Mouse (Mus musculus) cerebellum, postnatal 4 days (tissue): Measurements from ENCODE around the gene Adrb1.

Source experiments
- DNase-seq, 2 experiments: peaks; one replicate each; pipeline ENCODE4 v3.0.0; 2022; ENCODE audit warnings: low spot score in 2 of 2, mixed read lengths in 1 of 2

The Adrb1 gene

GRCm38 (mm10) chr19:56703238-56704097 lies 18.5 kb upstream of the Adrb1 start:
- no peak for DNase-seq

GRCm38 (mm10) chr19:56705026-56705675 lies 16.8 kb upstream of the Adrb1 start:
- DNase-seq, result no peak

GRCm38 (mm10) chr19:56708794-56709193 lies 13.2 kb upstream of the Adrb1 start:
- no peak for DNase-seq

GRCm38 (mm10) chr19:56710131-56710905 lies 11.7 kb upstream of the Adrb1 start:
- no peak for DNase-seq

GRCm38 (mm10) chr19:56713613-56714012 lies 8.4 kb upstream of the Adrb1 start:
- DNase-seq, result no peak

- no peak for DNase-seq
Measured at GRCm38 (mm10) chr19:56714661-56715170, 7.3 kb upstream of the Adrb1 start.

- no peak for DNase-seq
Measured at GRCm38 (mm10) chr19:56718046-56718445, 4.0 kb upstream of the Adrb1 start.

GRCm38 (mm10) chr19:56720882-56721281 lies 1.1 kb upstream of the Adrb1 start:
- DNase-seq, result no peak

GRCm38 (mm10) chr19:56722291-56722707 lies 300 bp downstream of the Adrb1 start:
- no peak for DNase-seq

- DNase-seq, result peak in 1 of 2 experiments; percentile 20
Measured at GRCm38 (mm10) chr19:56722711-56723330, 822 bp downstream of the Adrb1 start.

GRCm38 (mm10) chr19:56723331-56724125 lies 1.5 kb downstream of the Adrb1 start:
- peak in 1 of 2 experiments; percentile 11 for DNase-seq

GRCm38 (mm10) chr19:56724126-56724597 lies 2.2 kb downstream of the Adrb1 start:
- no peak for DNase-seq

- DNase-seq, result no peak
Measured at GRCm38 (mm10) chr19:56727170-56727877, 5.3 kb downstream of the Adrb1 start.

GRCm38 (mm10) chr19:56734033-56734572 lies 12.1 kb downstream of the Adrb1 start:
- DNase-seq, result no peak

- no peak for DNase-seq
Measured at GRCm38 (mm10) chr19:56735747-56736146, 13.7 kb downstream of the Adrb1 start.

- no peak for DNase-seq
Measured at GRCm38 (mm10) chr19:56736287-56736686, 14.3 kb downstream of the Adrb1 start.

GRCm38 (mm10) chr19:56745061-56745460 lies 23.1 kb downstream of the Adrb1 start:
- no peak for DNase-seq

- DNase-seq, result no peak
Measured at GRCm38 (mm10) chr19:56745528-56745927, 23.5 kb downstream of the Adrb1 start.

GRCm38 (mm10) chr19:56746618-56747017 lies 24.6 kb downstream of the Adrb1 start:
- no peak for DNase-seq

GRCm38 (mm10) chr19:56747878-56748277 lies 25.9 kb downstream of the Adrb1 start:
- DNase-seq, result no peak
